Mouse (Mus musculus) bone marrow macrophage, adult 2 months (primary cell): ENCODE measurements around the gene Slc30a4.

ENCODE experiments used
- CTCF ChIP-seq: IDR thresholded peaks from 2 replicates; pipeline ENCODE4 v1.5.1; 2012; ENCODE audit warnings: low read depth, mild to moderate bottlenecking, low read length, moderate library complexity
- POLR2A ChIP-seq: IDR thresholded peaks from 2 replicates; pipeline ENCODE4 v1.6.1; 2012; ENCODE audit warnings: mild to moderate bottlenecking, low read depth, low read length, borderline replicate concordance

DNA sequence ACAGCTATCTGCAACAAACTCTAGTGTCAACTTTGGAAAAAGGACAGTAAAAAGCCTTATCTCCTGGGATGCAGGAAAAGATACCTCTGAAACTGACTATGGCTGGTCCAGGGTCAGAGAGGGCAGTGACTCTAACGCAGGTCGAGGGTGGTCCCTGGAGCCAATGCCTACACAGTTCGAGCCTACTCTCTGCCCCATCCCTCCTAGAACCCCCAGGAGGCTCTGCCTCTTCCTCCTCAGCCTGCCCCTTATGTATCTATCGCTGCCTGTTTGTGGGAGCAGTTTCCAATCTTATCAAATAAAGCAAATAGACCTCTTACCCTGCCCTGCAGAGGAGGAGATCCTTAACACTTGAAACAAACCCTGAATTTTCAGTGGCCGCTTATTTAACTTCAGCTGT is 63.8 kb downstream of the Slc30a4 start:
- TF ChIP-seq CTCF (no peak), POLR2A (no peak)
